Mouse (Mus musculus): ENCODE results near the gene Gcnt2. TPM values are rescaled to one million over a fixed set of nuclear protein-coding genes. Genes with fewer than 3 reads are reported as not detected.
"Not testable (repeated sequence)": the region's sequence is repeated elsewhere in the genome, so short reads cannot be mapped to it uniquely, and the experiment has no call there.

Gene Gcnt2
- polyA plus RNA-seq, 1 experiment from 2014 or later = 7.9 TPM

GRCm38 (mm10) chr13:40931871-40932270, 72.3 kb downstream of the Gcnt2 start:
- WGBS = no CpG with 5 or more reads among the region's 2 CpGs
- not testable (repeated sequence) for H3K27me3 ChIP-seq (replicated peaks); H3K4me3 ChIP-seq (replicated peaks); H3K4me1 ChIP-seq; H3K9ac ChIP-seq; H3K36me3 ChIP-seq; H3K27ac ChIP-seq; H3K4me2 ChIP-seq; H3K9me3 ChIP-seq
- peak; percentile 73; the same call in 1 of the 2 replicates for ATAC-seq (ENCODE audit: insufficient read depth, low FRiP score, low read depth)

GRCm38 (mm10) chr13:40932573-40932972, 73.0 kb downstream of the Gcnt2 start:
- H3K4me1 ChIP-seq = 0 out of 2 replicates have a peak, but pooled peaks cover 2% of the 10 kb centered on the region
- no peak overlapping the region for H3K9ac ChIP-seq
- H3K36me3 ChIP-seq = no peaks in the 10 kb centered on the region
- WGBS = 67% methylated on average over 5 of the region's 5 CpGs
- no peak overlapping the region for H3K4me3 ChIP-seq (replicated peaks)
- no peak for ATAC-seq (ENCODE audit: insufficient read depth, low FRiP score, low read depth)
- H3K9me3 ChIP-seq = no peaks in the 10 kb centered on the region
- H3K4me2 ChIP-seq = no peak overlapping the region
- 0 out of 2 replicates have a peak overlapping the region, but pooled peaks have one; percentile 16 for H3K27ac ChIP-seq
- H3K27me3 ChIP-seq (replicated peaks) = no peaks in the 10 kb centered on the region

- Histone ChIP-seq H3K9me3 (no peaks in the 10 kb centered on the region), H3K4me1 (0 out of 2 replicates have a peak, but pooled peaks cover 2% of the 10 kb centered on the region), H3K4me3 (replicated peaks) (no peak overlapping the region), H3K27me3 (replicated peaks) (no peaks in the 10 kb centered on the region), H3K4me2 (no peak overlapping the region), H3K9ac (no peak overlapping the region), H3K36me3 (no peaks in the 10 kb centered on the region), H3K27ac (no peak overlapping the region)
- no peak for ATAC-seq (ENCODE audit: insufficient read depth, low FRiP score, low read depth)
- 69% methylated on average over 3 of the region's 3 CpGs for WGBS
Observed at GRCm38 (mm10) chr13:40934341-40934740, 74.8 kb downstream of the Gcnt2 start.

GRCm38 (mm10) chr13:40937586-40937985, 78.0 kb downstream of the Gcnt2 start:
- H3K4me1 ChIP-seq = 0 out of 2 replicates have a peak, but pooled peaks cover 2% of the 10 kb centered on the region
- 86% methylated on average over 5 of the region's 5 CpGs for WGBS
- no peak overlapping the region for H3K27ac ChIP-seq
- no peaks in the 10 kb centered on the region for H3K36me3 ChIP-seq
- no peak for ATAC-seq (ENCODE audit: insufficient read depth, low FRiP score, low read depth)
- no peak overlapping the region for H3K4me2 ChIP-seq
- no peaks in the 10 kb centered on the region for H3K27me3 ChIP-seq (replicated peaks)
- no peak overlapping the region for H3K9ac ChIP-seq
- H3K9me3 ChIP-seq = no peaks in the 10 kb centered on the region
- no peak overlapping the region for H3K4me3 ChIP-seq (replicated peaks)

- H3K4me1 ChIP-seq = no peaks in the 10 kb centered on the region
- no peaks in the 10 kb centered on the region for H3K27me3 ChIP-seq (replicated peaks)
- H3K27ac ChIP-seq = 0 out of 2 replicates have a peak overlapping the region, but pooled peaks have one; percentile 13
- no peak overlapping the region for H3K4me2 ChIP-seq
- H3K9me3 ChIP-seq = no peaks in the 10 kb centered on the region
- no peak overlapping the region for H3K9ac ChIP-seq
- no peak overlapping the region for H3K4me3 ChIP-seq (replicated peaks)
- no peaks in the 10 kb centered on the region for H3K36me3 ChIP-seq
- 60% methylated on average over 11 of the region's 11 CpGs for WGBS
- peak; percentile 22; the same call in 1 of the 2 replicates for ATAC-seq (ENCODE audit: insufficient read depth, low FRiP score, low read depth)
Observed at GRCm38 (mm10) chr13:40938485-40939357, 79.2 kb downstream of the Gcnt2 start.

GRCm38 (mm10) chr13:40943066-40943465, 83.5 kb downstream of the Gcnt2 start:
- no peaks in the 10 kb centered on the region for H3K27me3 ChIP-seq (replicated peaks)
- ATAC-seq (ENCODE audit: insufficient read depth, low FRiP score, low read depth) = no peak
- WGBS = 88% methylated on average over 1 of the region's 1 CpGs
- no peak overlapping the region for H3K4me3 ChIP-seq (replicated peaks)
- no peaks in the 10 kb centered on the region for H3K36me3 ChIP-seq
- H3K4me2 ChIP-seq = no peak overlapping the region
- no peaks in the 10 kb centered on the region for H3K9me3 ChIP-seq
- peaks cover 6% of the 10 kb centered on the region; the same call in 1 of the 2 replicates for H3K4me1 ChIP-seq
- no peak overlapping the region for H3K9ac ChIP-seq
- no peak overlapping the region for H3K27ac ChIP-seq

GRCm38 (mm10) chr13:40943936-40944335, 84.4 kb downstream of the Gcnt2 start:
- Histone ChIP-seq H3K4me3 (replicated peaks) (no peak overlapping the region), H3K27me3 (replicated peaks) (no peaks in the 10 kb centered on the region), H3K9me3 (no peaks in the 10 kb centered on the region), H3K4me1 (peaks cover 6% of the 10 kb centered on the region; the same call in 1 of the 2 replicates), H3K9ac (no peak overlapping the region), H3K27ac (no peak overlapping the region), H3K4me2 (no peak overlapping the region), H3K36me3 (no peaks in the 10 kb centered on the region)
- no peak for ATAC-seq (ENCODE audit: insufficient read depth, low FRiP score, low read depth)
- 58% methylated on average over 5 of the region's 5 CpGs for WGBS

GRCm38 (mm10) chr13:40944346-40944745, 84.8 kb downstream of the Gcnt2 start:
- no peaks in the 10 kb centered on the region for H3K36me3 ChIP-seq
- no peak overlapping the region for H3K4me2 ChIP-seq
- H3K9me3 ChIP-seq = no peaks in the 10 kb centered on the region
- no peak overlapping the region for H3K9ac ChIP-seq
- H3K4me1 ChIP-seq = peaks cover 6% of the 10 kb centered on the region; the same call in 1 of the 2 replicates
- H3K4me3 ChIP-seq (replicated peaks) = no peak overlapping the region
- no peak for ATAC-seq (ENCODE audit: insufficient read depth, low FRiP score, low read depth)
- H3K27ac ChIP-seq = no peak overlapping the region
- WGBS = 35% methylated on average over 3 of the region's 3 CpGs
- no peaks in the 10 kb centered on the region for H3K27me3 ChIP-seq (replicated peaks)

- no peak overlapping the region for H3K4me3 ChIP-seq (replicated peaks)
- H3K9ac ChIP-seq = no peak overlapping the region
- H3K27ac ChIP-seq = no peak overlapping the region
- no peaks in the 10 kb centered on the region for H3K36me3 ChIP-seq
- no peaks in the 10 kb centered on the region for H3K27me3 ChIP-seq (replicated peaks)
- no peaks in the 10 kb centered on the region for H3K9me3 ChIP-seq
- H3K4me2 ChIP-seq = no peak overlapping the region
- ATAC-seq (ENCODE audit: insufficient read depth, low FRiP score, low read depth) = no peak
- WGBS = 70% methylated on average over 3 of the region's 3 CpGs
- H3K4me1 ChIP-seq = peaks cover 6% of the 10 kb centered on the region; the same call in 1 of the 2 replicates
Observed at GRCm38 (mm10) chr13:40946513-40946912, 87.0 kb downstream of the Gcnt2 start.

- Histone ChIP-seq H3K9me3 (no peaks in the 10 kb centered on the region), H3K4me1 (peaks cover 6% of the 10 kb centered on the region; the same call in 1 of the 2 replicates), H3K27me3 (replicated peaks) (no peaks in the 10 kb centered on the region), H3K9ac (no peak overlapping the region), H3K4me2 (no peak overlapping the region), H3K27ac (no peak overlapping the region), H3K4me3 (replicated peaks) (no peak overlapping the region), H3K36me3 (no peaks in the 10 kb centered on the region)
- no peak for ATAC-seq (ENCODE audit: insufficient read depth, low FRiP score, low read depth)
- 65% methylated on average over 7 of the region's 7 CpGs for WGBS
Observed at GRCm38 (mm10) chr13:40947538-40948205, 88.1 kb downstream of the Gcnt2 start.

- Histone ChIP-seq H3K9ac (no peak overlapping the region), H3K4me3 (replicated peaks) (no peak overlapping the region), H3K27me3 (replicated peaks) (no peaks in the 10 kb centered on the region), H3K4me2 (peak overlapping the region; percentile 16; the same call in 1 of the 2 replicates), H3K4me1 (no peaks in the 10 kb centered on the region), H3K36me3 (no peaks in the 10 kb centered on the region), H3K9me3 (no peaks in the 10 kb centered on the region), H3K27ac (0 out of 2 replicates have a peak overlapping the region, but pooled peaks have one; percentile 7)
- peak; percentile 66 for ATAC-seq (ENCODE audit: insufficient read depth, low FRiP score, low read depth)
- WGBS = 58% methylated on average over 10 of the region's 10 CpGs
Observed at GRCm38 (mm10) chr13:40951386-40951976, 91.9 kb downstream of the Gcnt2 start.

Data from stomach, embryonic 15.5 days (tissue).